Mouse (Mus musculus): ENCODE results near the gene Nuak1. TPM values are rescaled to one million over a fixed set of nuclear protein-coding genes. Genes with fewer than 3 reads are reported as not detected.

Nuak1 gene
- total RNA-seq, 2 experiments from 2014 or later = 12.5 to 17.6 TPM

GRCm38 (mm10) chr10:84408965-84409660 lies 31.3 kb downstream of the Nuak1 start:
- peak; percentile 51 for DNase-seq

GRCm38 (mm10) chr10:84405135-84405776 lies 35.1 kb downstream of the Nuak1 start:
- DNase-seq = no peak

- DNase-seq = no peak
Observed at GRCm38 (mm10) chr10:84401907-84402371, 38.5 kb downstream of the Nuak1 start.

GRCm38 (mm10) chr10:84401189-84401588 lies 39.2 kb downstream of the Nuak1 start:
- no peak for DNase-seq

GRCm38 (mm10) chr10:84400037-84400681 lies 40.2 kb downstream of the Nuak1 start:
- no peak for DNase-seq

- DNase-seq = no peak
Observed at GRCm38 (mm10) chr10:84397276-84397675, 43.1 kb downstream of the Nuak1 start.

GRCm38 (mm10) chr10:84395885-84396659 lies 44.3 kb downstream of the Nuak1 start:
- DNase-seq = peak; percentile 37

DNA sequence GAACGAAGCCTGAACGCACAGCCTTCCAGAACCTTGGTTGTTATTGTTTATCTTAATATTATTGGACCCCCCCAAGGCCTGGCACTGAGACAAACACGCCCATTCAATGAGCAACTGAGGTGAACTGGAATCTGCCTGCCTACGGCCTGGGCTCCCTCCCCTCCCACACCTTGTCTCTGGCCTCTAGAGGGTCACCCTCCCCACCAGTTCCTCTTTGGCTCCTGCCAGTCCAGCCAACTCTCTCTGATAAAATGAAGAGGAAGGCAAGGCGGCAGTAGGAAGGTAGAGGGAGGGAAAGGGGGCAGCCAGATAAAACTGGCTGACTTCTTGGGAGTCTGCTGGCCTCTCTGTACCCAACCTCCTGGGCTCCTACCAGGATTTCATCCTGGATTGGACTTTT lies 45.1 kb downstream of the Nuak1 start:
- DNase-seq = no peak

- DNase-seq = no peak
Observed at GRCm38 (mm10) chr10:84393881-84394280, 46.5 kb downstream of the Nuak1 start.

GRCm38 (mm10) chr10:84393405-84393804 lies 47.0 kb downstream of the Nuak1 start:
- DNase-seq = no peak

DNA sequence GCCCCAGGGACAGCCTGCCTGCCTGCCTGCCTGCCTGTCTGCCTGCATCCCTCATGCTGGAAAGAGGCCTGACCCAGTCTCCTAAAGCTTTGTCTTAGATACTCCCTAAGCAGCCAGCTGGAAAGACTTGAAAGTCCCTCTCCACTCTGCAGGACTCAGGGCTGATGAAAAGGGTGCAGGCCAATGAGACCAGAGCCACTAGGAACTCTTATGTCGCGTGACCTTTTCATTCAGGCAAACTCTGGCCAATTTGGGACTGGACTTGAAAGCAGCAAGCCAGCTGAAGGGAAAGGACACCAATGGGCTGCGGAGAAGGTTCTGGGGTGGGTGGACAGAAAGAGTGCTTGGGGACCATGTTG lies 47.7 kb downstream of the Nuak1 start:
- DNase-seq = no peak

DNA sequence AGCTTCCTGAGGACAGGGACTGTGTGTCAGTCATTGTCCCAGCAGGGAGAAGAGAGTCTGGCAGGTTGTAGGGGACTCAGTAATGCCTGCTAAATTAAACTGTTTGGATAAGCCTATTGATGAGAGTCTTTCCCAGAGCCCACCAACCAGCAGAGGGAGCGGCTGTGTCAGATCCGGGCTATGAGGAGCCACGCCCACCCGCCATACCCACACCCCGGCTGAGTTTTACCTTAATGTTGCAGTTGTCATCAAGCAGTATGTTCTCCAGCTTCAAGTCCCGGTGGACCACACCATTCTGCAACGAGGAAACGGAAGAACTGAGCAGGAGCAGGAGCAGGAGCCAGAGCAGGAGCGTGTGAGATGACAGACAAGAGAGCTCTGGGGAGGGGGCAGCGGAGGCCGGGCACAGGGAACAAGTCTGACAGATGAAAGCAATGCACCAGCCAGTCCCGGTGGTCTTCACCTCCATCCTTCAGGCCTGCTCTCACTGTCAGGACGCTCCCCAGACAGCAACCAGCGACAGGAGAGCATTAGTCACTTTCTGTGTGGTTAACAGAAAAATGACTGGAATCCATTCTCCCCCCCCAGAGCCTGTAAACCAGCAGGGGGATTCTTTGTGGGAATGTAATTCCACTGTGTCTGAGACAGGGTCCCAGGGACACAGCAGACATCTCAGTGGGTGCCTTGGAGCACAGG lies 48.2 kb downstream of the Nuak1 start:
- DNase-seq = no peak

GRCm38 (mm10) chr10:84389707-84390106 lies 50.7 kb downstream of the Nuak1 start:
- DNase-seq = no peak

GRCm38 (mm10) chr10:84388357-84389141 lies 51.8 kb downstream of the Nuak1 start:
- peak; percentile 38 for DNase-seq

- DNase-seq = no peak
Observed at GRCm38 (mm10) chr10:84387338-84387737, 53.1 kb downstream of the Nuak1 start.

GRCm38 (mm10) chr10:84386625-84387242 lies 53.7 kb downstream of the Nuak1 start:
- DNase-seq = no peak

DNA sequence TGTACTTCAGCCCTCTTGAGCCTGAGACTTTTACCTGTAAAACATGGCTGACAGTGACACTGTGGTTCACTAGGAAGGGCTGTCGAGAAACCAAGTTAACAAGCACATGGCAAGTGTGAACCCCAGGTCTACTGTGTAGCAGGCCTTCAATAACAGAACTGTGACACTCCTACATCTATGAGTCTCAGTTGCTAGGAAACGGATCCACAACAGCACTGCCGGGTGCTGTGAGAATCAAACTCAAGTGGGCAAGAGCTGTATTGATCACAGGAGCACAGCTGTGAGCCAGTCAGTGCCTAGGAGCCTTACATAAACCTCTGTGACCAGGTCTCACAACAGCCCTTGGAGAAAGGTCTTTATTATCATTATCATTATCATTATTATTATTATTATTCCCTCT lies 54.2 kb downstream of the Nuak1 start:
- no peak for DNase-seq

DNA sequence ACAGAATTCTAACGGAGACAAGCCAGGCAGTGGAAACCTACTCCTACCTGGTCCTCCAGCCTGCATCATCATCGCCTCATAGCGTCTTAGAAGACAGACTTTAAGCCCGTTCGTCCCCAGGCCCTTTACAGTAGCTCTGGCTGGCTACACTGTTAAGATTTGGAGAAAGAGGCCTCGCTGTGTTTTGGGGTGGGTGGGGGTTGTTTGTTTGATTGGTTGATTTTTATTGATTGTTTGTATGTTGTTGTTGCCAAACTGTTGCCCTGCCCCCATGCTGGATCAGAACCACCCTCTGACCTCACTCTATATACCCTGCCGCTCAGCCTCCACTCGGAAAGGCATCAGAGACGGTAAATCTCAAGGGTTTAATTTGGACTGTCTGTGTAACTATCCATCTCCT lies 55.6 kb downstream of the Nuak1 start:
- no peak for DNase-seq

DNA sequence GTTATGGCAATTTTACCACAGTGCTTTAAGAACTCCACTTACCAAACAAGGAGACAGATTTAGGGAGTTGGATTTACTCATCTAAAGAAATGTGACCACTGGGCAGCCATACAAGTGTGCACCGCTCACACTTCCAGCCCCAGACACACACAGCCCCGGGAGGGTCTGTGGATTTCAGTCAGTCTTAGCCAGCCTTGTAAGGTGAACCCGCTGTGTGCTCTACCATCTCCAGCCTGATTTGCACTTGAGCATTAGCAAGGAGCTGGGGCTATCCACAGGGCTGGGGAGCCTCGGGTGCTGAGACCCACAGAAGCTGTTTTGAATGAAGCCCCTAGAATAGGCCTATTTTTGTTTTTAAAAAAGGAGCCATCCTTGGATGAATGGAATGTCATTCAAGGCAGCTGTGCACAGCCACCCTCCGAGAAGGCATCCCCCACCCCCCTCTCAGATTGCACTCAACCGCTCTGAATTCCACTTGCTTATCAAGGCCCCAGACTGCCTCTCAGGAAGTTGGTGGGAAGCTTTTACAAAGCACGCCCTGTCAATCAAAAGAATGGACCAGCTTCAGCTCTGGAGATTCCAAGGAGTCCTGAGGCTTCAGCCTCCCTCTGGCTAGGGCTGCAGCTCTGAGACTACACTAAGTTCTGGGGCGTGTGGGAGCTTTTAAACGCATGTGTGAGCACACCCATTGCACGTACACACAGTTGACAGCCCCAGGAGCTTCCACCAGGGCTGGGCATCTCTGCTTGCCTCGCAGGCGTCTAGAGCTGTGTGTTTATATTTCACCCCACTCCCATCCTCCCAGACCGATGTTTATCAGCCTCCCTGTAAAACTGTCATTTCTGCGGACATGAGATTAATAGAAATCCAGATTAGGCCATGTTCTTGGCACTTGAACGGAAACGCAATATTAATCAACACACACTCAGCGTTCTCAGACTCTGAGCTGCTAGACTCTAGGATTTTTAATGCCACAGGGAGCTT lies 57.2 kb downstream of the Nuak1 start:
- DNase-seq = no peak
